Mouse (Mus musculus): ENCODE measurements around the gene Ankrd11. TPM values are rescaled to one million over a fixed set of nuclear protein-coding genes. Genes with fewer than 3 reads are reported as not detected.

Gene Ankrd11
- polyA plus RNA-seq, 1 experiment from 2014 or later = 70.8 TPM

- Histone ChIP-seq H3K4me1 (replicated peaks) (peaks cover 18% of the 10 kb centered on the region), H3K9me3 (no peaks in the 10 kb centered on the region), H3K4me2 (no peak overlapping the region), H3K9ac (no peak overlapping the region), H3K27me3 (no peaks in the 10 kb centered on the region), H3K27ac (replicated peaks) (no peak overlapping the region), H3K36me3 (no peaks in the 10 kb centered on the region), H3K4me3 (no peak overlapping the region)
- WGBS = 92% methylated on average over 3 of the region's 3 CpGs
- ATAC-seq (ENCODE audit: low FRiP score, low read depth) = no peak
These were observed 62.7 kb downstream of the Ankrd11 start for GRCm38 (mm10) chr8:122979424-122979823.

- no peak overlapping the region for H3K9ac ChIP-seq
- H3K4me3 ChIP-seq = no peak overlapping the region
- H3K4me2 ChIP-seq = no peak overlapping the region
- H3K27ac ChIP-seq (replicated peaks) = no peak overlapping the region
- WGBS = 95% methylated on average over 4 of the region's 4 CpGs
- H3K9me3 ChIP-seq = no peaks in the 10 kb centered on the region
- no peak for ATAC-seq (ENCODE audit: low FRiP score, low read depth)
- no peaks in the 10 kb centered on the region for H3K36me3 ChIP-seq
- H3K27me3 ChIP-seq = no peaks in the 10 kb centered on the region
- H3K4me1 ChIP-seq (replicated peaks) = peaks cover 18% of the 10 kb centered on the region
These were observed 66.0 kb downstream of the Ankrd11 start for GRCm38 (mm10) chr8:122976046-122976445.

- 95% methylated on average over 3 of the region's 3 CpGs for WGBS
These were observed 72.0 kb downstream of the Ankrd11 start for GRCm38 (mm10) chr8:122969964-122970620.

GRCm38 (mm10) chr8:122968145-122968544, 73.9 kb downstream of the Ankrd11 start:
- Histone ChIP-seq H3K4me3 (no peak overlapping the region), H3K9ac (no peak overlapping the region), H3K4me1 (replicated peaks) (no peaks in the 10 kb centered on the region), H3K27me3 (no peaks in the 10 kb centered on the region), H3K36me3 (no peaks in the 10 kb centered on the region), H3K9me3 (no peaks in the 10 kb centered on the region), H3K27ac (replicated peaks) (no peak overlapping the region), H3K4me2 (no peak overlapping the region)
- ATAC-seq (ENCODE audit: low FRiP score, low read depth) = no peak
- 94% methylated on average over 3 of the region's 3 CpGs for WGBS

More at GRCm38 (mm10) chr8:122969964-122970620, 72.0 kb downstream of the Ankrd11 start:
- Histone ChIP-seq H3K9me3 (no peaks in the 10 kb centered on the region), H3K9ac (no peak overlapping the region), H3K4me1 (replicated peaks) (no peaks in the 10 kb centered on the region), H3K36me3 (no peaks in the 10 kb centered on the region), H3K27me3 (no peaks in the 10 kb centered on the region), H3K4me3 (no peak overlapping the region), H3K27ac (replicated peaks) (no peak overlapping the region), H3K4me2 (no peak overlapping the region)
- no peak for ATAC-seq (ENCODE audit: low FRiP score, low read depth)

- no peaks in the 10 kb centered on the region for H3K9me3 ChIP-seq
- 78% methylated on average over 3 of the region's 3 CpGs for WGBS
- H3K27me3 ChIP-seq = no peaks in the 10 kb centered on the region
- H3K4me3 ChIP-seq = no peak overlapping the region
- no peak overlapping the region for H3K9ac ChIP-seq
- peaks cover 7% of the 10 kb centered on the region; the same call in 1 of the 2 replicates for H3K4me1 ChIP-seq (replicated peaks)
- no peak overlapping the region for H3K27ac ChIP-seq (replicated peaks)
- H3K36me3 ChIP-seq = no peaks in the 10 kb centered on the region
- no peak for ATAC-seq (ENCODE audit: low FRiP score, low read depth)
- H3K4me2 ChIP-seq = no peak overlapping the region
These were observed 75.4 kb downstream of the Ankrd11 start for GRCm38 (mm10) chr8:122966638-122967037.

GRCm38 (mm10) chr8:122962046-122962445, 80.0 kb downstream of the Ankrd11 start:
- Histone ChIP-seq H3K4me1 (replicated peaks) (peaks cover 7% of the 10 kb centered on the region; the same call in 1 of the 2 replicates), H3K4me2 (no peak overlapping the region), H3K9me3 (no peaks in the 10 kb centered on the region), H3K9ac (no peak overlapping the region), H3K27ac (replicated peaks) (no peak overlapping the region), H3K36me3 (no peaks in the 10 kb centered on the region), H3K4me3 (no peak overlapping the region), H3K27me3 (no peaks in the 10 kb centered on the region)
- no peak for ATAC-seq (ENCODE audit: low FRiP score, low read depth)
- 52% methylated on average over 5 of the region's 5 CpGs for WGBS

GRCm38 (mm10) chr8:122961458-122961857, 80.6 kb downstream of the Ankrd11 start:
- 69% methylated on average over 2 of the region's 2 CpGs for WGBS
- Histone ChIP-seq H3K4me2 (no peak overlapping the region), H3K9ac (no peak overlapping the region), H3K27ac (replicated peaks) (no peak overlapping the region), H3K36me3 (no peaks in the 10 kb centered on the region), H3K9me3 (no peaks in the 10 kb centered on the region), H3K4me3 (no peak overlapping the region), H3K4me1 (replicated peaks) (peaks cover 7% of the 10 kb centered on the region; the same call in 1 of the 2 replicates), H3K27me3 (no peaks in the 10 kb centered on the region)
- ATAC-seq (ENCODE audit: low FRiP score, low read depth) = no peak

GRCm38 (mm10) chr8:122960932-122961331, 81.1 kb downstream of the Ankrd11 start:
- H3K4me3 ChIP-seq = no peak overlapping the region
- ATAC-seq (ENCODE audit: low FRiP score, low read depth) = no peak
- H3K9me3 ChIP-seq = no peaks in the 10 kb centered on the region
- H3K27me3 ChIP-seq = no peaks in the 10 kb centered on the region
- H3K9ac ChIP-seq = no peak overlapping the region
- WGBS = 44% methylated on average over 1 of the region's 1 CpGs
- H3K36me3 ChIP-seq = no peaks in the 10 kb centered on the region
- peaks cover 7% of the 10 kb centered on the region; the same call in 1 of the 2 replicates for H3K4me1 ChIP-seq (replicated peaks)
- H3K4me2 ChIP-seq = no peak overlapping the region
- H3K27ac ChIP-seq (replicated peaks) = no peak overlapping the region

- Histone ChIP-seq H3K4me2 (no peak overlapping the region), H3K9me3 (no peaks in the 10 kb centered on the region), H3K4me3 (no peak overlapping the region), H3K9ac (no peak overlapping the region), H3K27ac (replicated peaks) (no peak overlapping the region), H3K4me1 (replicated peaks) (peaks cover 10% of the 10 kb centered on the region; the same call in 1 of the 2 replicates), H3K27me3 (no peaks in the 10 kb centered on the region), H3K36me3 (no peaks in the 10 kb centered on the region)
- no peak for ATAC-seq (ENCODE audit: low FRiP score, low read depth)
- 86% methylated on average over 5 of the region's 5 CpGs for WGBS
These were observed 81.8 kb downstream of the Ankrd11 start for GRCm38 (mm10) chr8:122960323-122960722.

GRCm38 (mm10) chr8:122955997-122956396, 86.1 kb downstream of the Ankrd11 start:
- Histone ChIP-seq H3K27ac (replicated peaks) (no peak overlapping the region), H3K4me2 (no peak overlapping the region), H3K36me3 (no peaks in the 10 kb centered on the region), H3K9me3 (no peaks in the 10 kb centered on the region), H3K9ac (no peak overlapping the region), H3K4me1 (replicated peaks) (0 out of 2 replicates have a peak, but pooled peaks cover 2% of the 10 kb centered on the region), H3K27me3 (no peaks in the 10 kb centered on the region), H3K4me3 (no peak overlapping the region)
- ATAC-seq (ENCODE audit: low FRiP score, low read depth) = no peak
- 87% methylated on average over 3 of the region's 3 CpGs for WGBS

- no peak for ATAC-seq (ENCODE audit: low FRiP score, low read depth)
- Histone ChIP-seq H3K36me3 (no peaks in the 10 kb centered on the region), H3K27me3 (no peaks in the 10 kb centered on the region), H3K9me3 (no peaks in the 10 kb centered on the region), H3K4me2 (no peak overlapping the region), H3K9ac (no peak overlapping the region), H3K27ac (replicated peaks) (no peak overlapping the region), H3K4me1 (replicated peaks) (peaks cover 4% of the 10 kb centered on the region; the same call in 1 of the 2 replicates), H3K4me3 (no peak overlapping the region)
These were observed 86.9 kb downstream of the Ankrd11 start for GRCm38 (mm10) chr8:122955195-122955594.

- H3K9me3 ChIP-seq = no peaks in the 10 kb centered on the region
- no peak overlapping the region for H3K4me2 ChIP-seq
- no peak overlapping the region for H3K9ac ChIP-seq
- no peaks in the 10 kb centered on the region for H3K36me3 ChIP-seq
- H3K4me3 ChIP-seq = no peak overlapping the region
- peaks cover 14% of the 10 kb centered on the region for H3K4me1 ChIP-seq (replicated peaks)
- WGBS = 87% methylated on average over 3 of the region's 3 CpGs
- no peak overlapping the region for H3K27ac ChIP-seq (replicated peaks)
- ATAC-seq (ENCODE audit: low FRiP score, low read depth) = no peak
- H3K27me3 ChIP-seq = no peaks in the 10 kb centered on the region
These were observed 87.8 kb downstream of the Ankrd11 start for GRCm38 (mm10) chr8:122954090-122954799.

All from hindbrain, embryonic 15.5 days (tissue).